Mouse (Mus musculus): ENCODE results near the gene Trpm3.

- TF ChIP-seq CTCF (IDR thresholded peaks at IDR 0.05; ENCODE audit: low read depth) = no peak
- TF ChIP-seq EP300 (IDR thresholded peaks at IDR 0.05; ENCODE audit: low read depth) = no peak
These were observed 553.7 kb downstream of the Trpm3 start for GRCm38 (mm10) chr19:22692553-22692952.
